Mouse (Mus musculus) MEL (cell line): Measurements from ENCODE around the gene Sdsl. TPM values are rescaled to one million over a fixed set of nuclear protein-coding genes. Genes with fewer than 3 reads are reported as not detected.

Experiments
- DNase-seq: peaks from one replicate; pipeline ENCODE4 v3.0.0; 2011; ENCODE audit warnings: low read depth, low spot score
- H3K27ac ChIP-seq: 2 replicates; pipeline ENCODE4 v1.5.1; 2012; ENCODE audit warnings: low read depth, mild to moderate bottlenecking, control low read depth, low read length, moderate library complexity; ENCODE audit not compliant: control insufficient read depth
- H3K27me3 ChIP-seq, 2 experiments: fragments of 150-350 bp in 1 of 2; sonication (generic) in 1 of 2; 2 replicates each; pipeline ENCODE4 v1.6.1; 2012; ENCODE audit warnings: low read length in 2 of 2, mild to moderate bottlenecking in 2 of 2, improper control_type of control experiment in 1 of 2, moderate library complexity in 1 of 2; ENCODE audit not compliant: insufficient read depth in 2 of 2, control insufficient read depth in 1 of 2
- H3K36me3 ChIP-seq, 2 experiments: 2 replicates each; pipeline ENCODE4 v1.6.1; 2012 to 2014; ENCODE audit warnings: low read length in 2 of 2, improper control_type of control experiment in 1 of 2, inconsistent platforms in 1 of 2, mild to moderate bottlenecking in 1 of 2; ENCODE audit not compliant: insufficient read depth in 2 of 2, control insufficient read depth in 1 of 2
- H3K4me1 ChIP-seq, 2 experiments: fragments of 150-350 bp in 1 of 2; sonication (generic) in 1 of 2; 2 replicates each; pipeline ENCODE4 v1.6.1; 2012; ENCODE audit warnings: low read length in 2 of 2, improper control_type of control experiment in 1 of 2, mild to moderate bottlenecking in 1 of 2; ENCODE audit not compliant: insufficient read depth in 2 of 2, control insufficient read depth in 1 of 2
- H3K4me3 ChIP-seq, 2 experiments: fragments of 150-350 bp in 1 of 2; sonication (generic) in 1 of 2; 2 replicates each; pipeline ENCODE4 v1.5.1; 2012; ENCODE audit warnings: low read depth in 2 of 2, low read length in 2 of 2, mild to moderate bottlenecking in 2 of 2, moderate library complexity in 2 of 2, control low read depth in 1 of 2, improper control_type of control experiment in 1 of 2; ENCODE audit not compliant: control insufficient read depth in 1 of 2, insufficient read depth in 1 of 2
- H3K79me2 ChIP-seq: 2 replicates; pipeline ENCODE4 v1.6.1; 2012; ENCODE audit warnings: mild to moderate bottlenecking, low read length, moderate library complexity; ENCODE audit not compliant: control insufficient read depth, poor library complexity, insufficient read depth
- H3K9ac ChIP-seq: 2 replicates; pipeline ENCODE4 v1.6.1; 2012; ENCODE audit warnings: low read depth, mild to moderate bottlenecking, control low read depth, low read length, moderate library complexity; ENCODE audit not compliant: control insufficient read depth, poor library complexity, severe bottlenecking
- H3K9me3 ChIP-seq: fragments of 150-350 bp; sonication (generic); replicated peaks from 2 replicates; pipeline ENCODE4 v1.6.1; 2012; ENCODE audit warnings: mild to moderate bottlenecking, low read length, improper control_type of control experiment, moderate library complexity; ENCODE audit not compliant: insufficient read depth
- BHLHE40 ChIP-seq: IDR thresholded peaks from 2 replicates; pipeline ENCODE4 v1.6.1; 2012; ENCODE audit warnings: low read depth, mild to moderate bottlenecking, inconsistent platforms, low read length, improper control_type of control experiment, borderline replicate concordance
- CHD1 ChIP-seq: IDR thresholded peaks from 2 replicates; pipeline ENCODE4 v1.6.1; 2012; ENCODE audit warnings: low read depth, mild to moderate bottlenecking, inconsistent platforms, low read length, improper control_type of control experiment
- CTCF ChIP-seq, 3 experiments: IDR thresholded peaks in 2 of 3; conservative IDR thresholded peaks in 1 of 3; 2 replicates each; pipeline ENCODE4 v1.5.1; 2011 to 2012; ENCODE audit warnings: low read length in 3 of 3, low read depth in 2 of 3, mild to moderate bottlenecking in 2 of 3, improper control_type of control experiment in 1 of 3, inconsistent platforms in 1 of 3, mixed read lengths in 1 of 3, moderate library complexity in 1 of 3; ENCODE audit not compliant: control insufficient read depth in 1 of 3, insufficient read depth in 1 of 3, poor library complexity in 1 of 3, severe bottlenecking in 1 of 3
- E2F4 ChIP-seq: IDR thresholded peaks from 2 replicates; pipeline ENCODE4 v1.6.1; 2011; ENCODE audit warnings: low read depth, low read length, improper control_type of control experiment, borderline replicate concordance
- ELF1 ChIP-seq: IDR thresholded peaks from 2 replicates; pipeline ENCODE4 v1.6.1; 2014; ENCODE audit warnings: low read depth, mild to moderate bottlenecking, inconsistent platforms, low read length, improper control_type of control experiment, moderate library complexity
- EP300 ChIP-seq, 2 experiments: IDR thresholded peaks; 2 replicates each; pipeline ENCODE4 v1.6.1; 2011; ENCODE audit warnings: improper control_type of control experiment in 2 of 2, low read length in 2 of 2, low read depth in 1 of 2, mild to moderate bottlenecking in 1 of 2
- ETS1 ChIP-seq: IDR thresholded peaks from 2 replicates; pipeline ENCODE4 v1.6.1; 2012; ENCODE audit warnings: low read depth, mild to moderate bottlenecking, inconsistent platforms, low read length, improper control_type of control experiment, moderate library complexity
- GABPA ChIP-seq: IDR thresholded peaks from 2 replicates; pipeline ENCODE4 v1.6.1; 2012; ENCODE audit warnings: low read depth, mild to moderate bottlenecking, inconsistent platforms, low read length, improper control_type of control experiment, moderate library complexity
- HCFC1 ChIP-seq: IDR thresholded peaks from 2 replicates; pipeline ENCODE4 v1.6.1; 2012; ENCODE audit warnings: low read depth, mild to moderate bottlenecking, inconsistent platforms, low read length, improper control_type of control experiment, moderate library complexity
- JUND ChIP-seq: IDR thresholded peaks from 2 replicates; pipeline ENCODE4 v1.6.1; 2011; ENCODE audit warnings: low read depth, mild to moderate bottlenecking, improper control_type of control experiment, low read length
- KAT2A ChIP-seq: conservative IDR thresholded peaks from 2 replicates; pipeline ENCODE4 v1.6.1; 2012; ENCODE audit warnings: low read depth, low read length, improper control_type of control experiment, inconsistent platforms
- MAFK ChIP-seq: IDR thresholded peaks from 2 replicates; pipeline ENCODE4 v1.6.1; 2011; ENCODE audit warnings: low read depth, mild to moderate bottlenecking, low read length, improper control_type of control experiment, borderline replicate concordance
- MAZ ChIP-seq: IDR thresholded peaks from 2 replicates; pipeline ENCODE4 v1.6.1; 2012; ENCODE audit warnings: low read depth, mild to moderate bottlenecking, inconsistent platforms, low read length, improper control_type of control experiment
- NELFE ChIP-seq: IDR thresholded peaks from 2 replicates; pipeline ENCODE4 v1.6.1; 2011; ENCODE audit warnings: low read depth, low read length, improper control_type of control experiment
- NRF1 ChIP-seq: IDR thresholded peaks from 2 replicates; pipeline ENCODE4 v1.6.1; 2014; ENCODE audit warnings: low read depth, mild to moderate bottlenecking, inconsistent platforms, low read length, improper control_type of control experiment, moderate library complexity; ENCODE audit not compliant: poor library complexity, insufficient read depth, severe bottlenecking
- POLR2A ChIP-seq, 2 experiments: IDR thresholded peaks; 2 replicates each; pipeline ENCODE4 v1.6.1; 2011 to 2012; ENCODE audit warnings: low read length in 2 of 2, mild to moderate bottlenecking in 2 of 2, control low read depth in 1 of 2, improper control_type of control experiment in 1 of 2, low read depth in 1 of 2, moderate library complexity in 1 of 2; ENCODE audit not compliant: control insufficient read depth in 1 of 2, insufficient read depth in 1 of 2, poor library complexity in 1 of 2
- POLR2AphosphoS2 ChIP-seq: IDR thresholded peaks from 2 replicates; pipeline ENCODE4 v1.6.1; 2011; ENCODE audit warnings: low read length, improper control_type of control experiment
- SIN3A ChIP-seq: IDR thresholded peaks from 2 replicates; pipeline ENCODE4 v1.6.1; 2012; ENCODE audit warnings: low read length, improper control_type of control experiment, inconsistent platforms
- SMC3 ChIP-seq: IDR thresholded peaks from 2 replicates; pipeline ENCODE4 v1.6.1; 2011; ENCODE audit warnings: low read depth, low read length, improper control_type of control experiment
- UBTF ChIP-seq: IDR thresholded peaks from 2 replicates; pipeline ENCODE4 v1.6.1; 2012; ENCODE audit warnings: low read depth, mild to moderate bottlenecking, inconsistent platforms, low read length, improper control_type of control experiment, moderate library complexity, borderline replicate concordance; ENCODE audit not compliant: insufficient read depth
- ZC3H11A ChIP-seq: IDR thresholded peaks from 2 replicates; pipeline ENCODE4 v1.6.1; 2012; ENCODE audit warnings: low read depth, mild to moderate bottlenecking, inconsistent platforms, low read length, improper control_type of control experiment
- ZMIZ1 ChIP-seq: IDR thresholded peaks from 2 replicates; pipeline ENCODE4 v1.6.1; 2012; ENCODE audit warnings: low read depth, mild to moderate bottlenecking, inconsistent platforms, low read length, improper control_type of control experiment, moderate library complexity
- ZNF384 ChIP-seq: IDR thresholded peaks from 2 replicates; pipeline ENCODE4 v1.6.1; 2012; ENCODE audit warnings: low read depth, mild to moderate bottlenecking, inconsistent platforms, low read length, improper control_type of control experiment
- polyA plus RNA-seq, 2 experiments: library from polyadenylated mRNA; stranded (reverse) in 1 of 2; unstranded in 1 of 2; fragments of >175 nt in 1 of 2; fragments of >200 nt in 1 of 2; gene quantifications; 2 replicates each; pipeline versions ENCODE4 v1.2.1 to v1.2.4; 2012; ENCODE audit warnings: low replicate concordance in 2 of 2, low read depth in 1 of 2; ENCODE audit not compliant: insufficient read length in 2 of 2, insufficient read depth in 1 of 2, missing spikeins in 1 of 2
- total RNA-seq: library from RNA; depleted of rRNA; stranded (reverse); fragments of 300-350 nt; gene quantifications from 2 replicates; pipeline ENCODE4 v1.2.3, GENCODE M21; 2012

Sdsl gene
- total and polyA plus RNA-seq, 3 experiments: 12.1 to 21.0 TPM; not detected in 1

DNA sequence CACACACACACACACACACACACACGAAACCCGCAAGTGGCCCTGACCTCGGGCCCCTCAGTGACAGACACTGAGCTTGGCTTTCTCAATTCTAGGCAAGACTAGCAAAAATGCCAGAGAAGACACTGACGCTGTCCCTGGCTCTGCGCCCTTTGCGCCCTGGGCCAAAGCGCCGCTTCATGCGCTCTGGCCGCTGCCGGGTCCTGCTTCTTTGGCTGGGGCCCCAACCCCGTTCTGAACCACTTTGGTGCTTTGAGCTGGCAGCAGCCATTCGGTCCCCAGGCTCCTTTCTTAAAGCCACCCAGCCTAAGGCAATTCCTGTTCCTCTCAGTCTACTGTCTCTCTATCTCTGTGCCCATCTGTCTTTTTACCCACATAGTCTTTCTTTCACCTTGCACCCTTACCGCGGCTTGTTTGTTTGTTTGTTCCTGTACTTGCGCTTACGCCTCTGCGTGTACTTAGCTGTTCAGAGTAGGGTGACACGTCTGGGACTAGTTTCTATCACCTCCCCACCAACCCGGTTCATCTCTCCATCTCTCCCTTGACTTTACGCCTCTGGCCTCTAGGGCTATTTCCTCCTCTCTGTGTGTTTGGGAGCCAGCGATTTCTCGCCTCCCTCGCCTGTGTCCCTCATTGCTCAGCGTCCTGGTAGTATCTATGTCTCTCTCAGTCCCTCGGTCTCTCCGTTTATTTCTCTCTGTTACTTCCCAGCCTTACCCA is 33.5 kb downstream of the Sdsl start:
- Histone ChIP-seq H3K27ac (no peak overlapping the region), H3K36me3 (no peaks in the 10 kb centered on the region), H3K79me2 (no peaks in the 10 kb centered on the region), H3K9ac (no peak overlapping the region), H3K27me3 (no peaks in the 10 kb centered on the region), H3K4me3 (no peak overlapping the region), H3K9me3 (no peaks in the 10 kb centered on the region), H3K4me1 (no peaks in the 10 kb centered on the region)
- DNase-seq: no peak
- TF ChIP-seq UBTF: no peak
- no peak for TF ChIP-seq JUND
- TF ChIP-seq EP300 (IDR thresholded peaks at IDR 0.05; ENCODE audit: low read depth in 1 of 2, low read length in 2 of 2): no peak
- TF ChIP-seq BHLHE40: no peak
- TF ChIP-seq HCFC1: no peak
- TF ChIP-seq E2F4: no peak
- TF ChIP-seq GABPA: no peak
- TF ChIP-seq ZMIZ1: no peak
- no peak for TF ChIP-seq SMC3
- TF ChIP-seq POLR2AphosphoS2: no peak

DNA sequence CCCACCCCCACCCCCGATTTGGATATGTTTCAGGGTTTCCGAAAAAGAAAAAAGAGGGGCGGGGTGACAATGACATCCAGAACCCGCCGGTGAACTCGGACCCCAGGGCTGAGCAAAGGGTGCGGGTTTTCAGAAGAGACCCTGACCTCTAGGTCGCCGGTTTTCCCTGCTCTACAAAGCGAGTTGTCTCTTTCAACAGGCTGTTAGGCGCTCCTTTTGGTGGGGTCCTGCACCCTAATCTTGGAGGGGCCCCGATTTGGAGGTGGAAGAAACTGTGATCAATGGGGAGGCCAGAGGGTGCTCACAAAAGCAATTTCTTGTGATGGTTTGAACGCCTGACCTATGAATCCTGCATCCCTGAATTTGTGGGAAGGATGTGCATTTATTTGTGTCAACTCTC is 34.1 kb downstream of the Sdsl start:
- TF ChIP-seq POLR2A (IDR thresholded peaks at IDR 0.05; ENCODE audit: control insufficient read depth in 1 of 2, insufficient read depth in 1 of 2, low read depth in 1 of 2, low read length in 2 of 2, poor library complexity in 1 of 2) (no peak), UBTF (no peak), BHLHE40 (no peak), CTCF (IDR thresholded peaks at IDR 0.05 in 2 of 3, conservative IDR thresholded peaks at IDR 0.05 in 1 of 3; ENCODE audit: control insufficient read depth in 1 of 3, insufficient read depth in 1 of 3, low read depth in 2 of 3, low read length in 3 of 3, poor library complexity in 1 of 3, severe bottlenecking in 1 of 3) (no peak), SIN3A (no peak), ETS1 (no peak), ELF1 (no peak), ZMIZ1 (no peak), NELFE (no peak), ZC3H11A (no peak), GABPA (no peak), NRF1 (no peak), ZNF384 (no peak), KAT2A (no peak), MAZ (no peak), MAFK (no peak), CHD1 (no peak)
- Histone ChIP-seq H3K36me3 (no peaks in the 10 kb centered on the region), H3K4me3 (no peak overlapping the region), H3K9me3 (no peaks in the 10 kb centered on the region), H3K9ac (no peak overlapping the region), H3K27ac (no peak overlapping the region), H3K79me2 (no peaks in the 10 kb centered on the region), H3K4me1 (no peaks in the 10 kb centered on the region), H3K27me3 (no peaks in the 10 kb centered on the region)
- DNase-seq: no peak
